Mouse (Mus musculus): ENCODE measurements around the gene A930017K11Rik.

The A930017K11Rik gene

GRCm38 (mm10) chr17:25951803-25952623 is at the start of gene A930017K11Rik:
TSS of gene A930017K11Rik (minus strand) at chr17:25952565.
- DNase-seq (ENCODE audit: low spot score in 2 of 2) = no peak

DNA sequence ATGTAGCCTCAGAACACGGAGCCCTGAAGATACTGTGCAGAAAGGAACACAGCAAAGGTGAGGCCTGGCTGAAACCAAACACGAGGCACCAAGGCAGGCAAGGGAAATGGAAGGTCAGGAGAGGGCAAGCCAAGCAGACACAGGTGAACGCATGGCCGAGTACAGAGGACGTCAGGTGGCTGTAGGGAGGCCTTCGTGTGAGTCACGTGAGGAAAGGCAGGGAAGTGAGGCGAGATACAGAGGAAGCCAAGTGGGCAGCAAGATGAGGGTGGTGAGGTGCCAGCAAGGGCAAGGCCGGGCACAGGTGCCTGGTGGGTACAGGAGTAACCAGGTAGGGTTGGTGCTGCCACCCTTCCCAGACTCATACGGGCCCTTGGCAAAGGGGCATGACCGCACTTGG is 46.1 kb upstream of the A930017K11Rik start:
- no peak for DNase-seq (ENCODE audit: low spot score in 2 of 2)

DNA sequence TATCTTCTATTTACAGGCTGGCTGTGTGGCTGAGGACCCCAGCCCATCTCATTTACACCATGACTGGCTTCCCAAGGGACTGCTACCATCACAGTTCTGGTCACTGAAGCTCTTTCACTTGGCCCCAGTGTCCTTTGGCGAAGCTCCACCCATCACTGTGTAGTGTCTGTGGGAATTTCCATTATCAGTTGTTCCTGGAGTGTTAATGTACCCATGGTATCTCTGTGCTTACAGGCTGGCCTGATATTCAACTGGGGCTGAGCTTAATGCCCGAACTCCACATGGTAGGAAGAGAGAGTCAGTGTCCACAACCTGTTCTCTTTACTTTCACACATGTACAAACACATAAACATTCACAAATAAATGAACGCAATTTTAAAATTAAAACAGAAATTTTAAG is 41.1 kb upstream of the A930017K11Rik start:
- DNase-seq (ENCODE audit: low spot score in 2 of 2) = no peak

DNA sequence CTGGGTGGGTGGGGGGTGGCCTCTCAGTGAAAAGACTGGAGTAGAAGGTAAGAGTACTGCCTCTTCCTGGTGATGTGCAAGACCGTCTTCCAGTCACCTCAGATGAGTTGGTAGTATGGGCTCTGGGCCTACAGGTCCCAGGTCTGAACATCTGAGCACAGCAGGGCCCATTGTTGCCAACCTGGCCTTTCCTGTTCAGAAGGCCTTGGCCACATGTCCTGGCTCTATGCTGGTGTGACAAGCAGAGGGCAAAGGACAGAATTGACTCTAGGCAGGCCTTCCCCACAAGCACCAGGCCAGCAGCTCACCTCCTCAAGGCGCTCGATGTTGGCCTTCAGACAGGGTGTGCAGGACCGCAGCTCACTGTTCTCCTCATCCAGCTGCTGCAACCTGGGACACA is 39.9 kb upstream of the A930017K11Rik start:
- no peak for DNase-seq (ENCODE audit: low spot score in 2 of 2)

- no peak for DNase-seq (ENCODE audit: low spot score in 2 of 2)
These were observed 38.0 kb upstream of the A930017K11Rik start for GRCm38 (mm10) chr17:25990331-25990730.

DNA sequence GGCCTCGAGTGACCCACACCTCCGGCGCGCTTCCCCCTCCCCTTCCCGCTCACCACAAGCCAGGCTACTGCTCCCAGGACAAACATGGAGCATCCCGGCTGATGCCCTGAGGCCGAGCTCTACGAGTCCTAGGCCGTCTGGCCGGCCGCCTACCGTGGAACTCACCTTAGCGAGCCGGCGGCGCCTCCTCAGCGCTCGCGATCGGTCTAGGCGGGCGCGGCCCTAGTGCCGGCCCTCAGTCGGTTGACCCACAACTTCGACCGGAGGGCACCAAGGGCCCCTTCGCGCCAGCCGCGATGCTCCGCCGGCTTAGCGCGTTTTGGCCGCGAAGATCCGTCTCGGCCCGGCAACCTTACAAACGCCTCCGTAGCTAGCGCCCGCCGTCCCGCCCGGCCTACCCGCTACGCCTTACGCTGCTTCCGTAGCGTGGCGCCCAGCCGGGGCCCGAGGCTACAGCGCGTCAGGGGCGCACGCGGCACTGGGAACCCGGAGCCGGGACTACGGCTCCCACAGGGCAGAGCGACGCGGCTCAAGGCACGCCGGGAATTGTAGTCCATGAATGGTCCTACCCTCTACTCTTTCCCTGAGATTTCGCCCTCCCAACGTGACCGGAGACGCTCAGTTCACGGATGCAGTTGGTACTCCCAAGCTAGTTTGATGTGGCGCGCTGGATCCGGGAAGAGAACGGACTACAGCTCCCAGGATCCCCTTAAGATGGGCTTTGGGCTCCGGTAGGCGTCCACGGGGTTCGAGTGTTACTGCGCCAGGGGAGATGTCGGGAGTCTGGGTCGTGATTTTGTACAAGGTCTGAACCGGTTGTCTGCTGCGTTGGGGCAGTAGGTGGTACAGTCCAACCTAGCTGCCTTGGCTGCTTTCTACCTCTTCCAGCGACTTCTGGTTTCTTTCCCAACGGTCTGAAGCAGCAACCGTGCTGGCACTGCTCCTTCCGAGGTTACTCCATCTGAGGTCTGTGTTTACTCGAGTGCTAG is 33.2 kb upstream of the A930017K11Rik start, which contains the start of gene Capn15:
TSS of gene Capn15 (minus strand) at position 491 of the 989 bp plus-strand sequence.
- peak; percentile 95 to 97 for DNase-seq (ENCODE audit: low spot score in 2 of 2)

DNA sequence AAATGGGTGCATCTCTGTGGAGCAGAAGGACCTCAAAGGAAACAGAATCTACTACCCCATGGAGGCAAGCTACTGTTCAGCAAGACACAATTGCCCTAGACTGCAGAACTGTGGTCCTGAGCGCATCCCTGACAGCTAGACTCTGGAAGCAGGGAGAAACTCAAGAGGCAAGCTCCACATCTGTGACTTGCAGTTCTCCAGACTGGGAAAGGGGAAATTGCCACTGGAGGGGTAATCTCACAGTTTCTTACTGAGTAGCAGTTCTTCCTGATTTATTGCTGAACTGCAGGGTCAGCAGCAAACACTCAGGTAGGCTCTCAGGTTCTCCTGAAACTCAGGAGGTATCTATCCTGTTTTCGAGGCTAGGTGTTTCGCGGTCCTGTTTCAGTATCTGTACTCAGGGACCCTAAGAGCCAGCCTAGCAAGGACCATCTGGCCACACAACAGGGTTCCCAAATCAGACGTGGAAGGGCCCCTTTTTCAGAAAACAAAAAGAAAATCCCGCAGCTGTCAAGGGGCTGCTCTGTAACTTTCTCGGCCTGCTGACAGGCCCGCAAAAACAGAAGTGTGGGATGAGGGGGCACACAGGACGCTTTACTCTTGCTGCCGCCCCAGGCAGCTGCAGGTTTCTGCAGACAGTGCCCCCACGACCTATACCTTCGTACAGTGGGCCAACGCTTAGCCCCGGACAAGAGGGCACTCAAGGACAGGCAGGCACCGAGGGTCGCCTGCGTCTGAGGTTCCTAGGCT is 32.4 kb upstream of the A930017K11Rik start:
- DNase-seq (ENCODE audit: low spot score in 2 of 2) = peak in 1 of 2 experiments; percentile 18

DNA sequence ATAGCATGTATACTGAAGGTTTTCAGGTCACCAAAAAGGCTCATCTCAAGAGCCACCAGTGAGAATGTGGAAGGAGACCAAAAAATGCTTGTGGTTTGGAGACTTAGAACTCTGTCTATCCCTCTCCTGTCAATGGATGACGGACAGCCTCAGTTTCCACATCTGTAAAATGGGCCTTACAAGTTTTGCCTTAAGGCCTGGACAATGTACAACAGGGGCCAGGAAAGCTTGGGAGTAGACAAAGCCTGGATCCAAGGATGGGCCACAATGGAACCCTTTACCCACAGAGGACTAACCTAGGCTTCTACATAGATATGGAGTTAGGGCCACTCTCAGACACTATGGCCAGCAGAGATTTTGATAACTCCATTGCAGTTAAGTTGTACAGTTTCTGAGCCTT is 31.7 kb upstream of the A930017K11Rik start:
- DNase-seq (ENCODE audit: low spot score in 2 of 2) = no peak

DNA sequence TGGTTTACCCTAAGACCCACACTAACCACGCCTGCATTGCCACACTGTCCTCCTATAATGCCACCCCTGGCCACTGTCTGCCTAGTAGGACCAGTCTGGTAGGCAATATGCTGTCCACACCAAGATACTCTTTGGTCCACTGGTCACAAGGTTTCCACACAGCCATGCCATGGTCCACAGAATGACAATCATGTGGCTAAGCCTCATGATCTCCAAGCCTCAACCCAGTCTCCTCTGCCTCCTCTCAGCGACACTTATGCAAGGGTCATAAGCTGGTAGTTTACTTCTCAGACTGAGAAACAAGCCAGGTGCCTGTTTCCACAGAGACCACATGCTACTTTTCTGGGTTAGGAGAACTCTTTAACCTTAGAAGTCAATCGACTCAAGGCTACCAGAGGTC is 30.5 kb upstream of the A930017K11Rik start:
- DNase-seq (ENCODE audit: low spot score in 2 of 2) = no peak

- peak; percentile 31 to 43 for DNase-seq (ENCODE audit: low spot score in 2 of 2)
These were observed 28.5 kb upstream of the A930017K11Rik start for GRCm38 (mm10) chr17:25980854-25981253.

DNA sequence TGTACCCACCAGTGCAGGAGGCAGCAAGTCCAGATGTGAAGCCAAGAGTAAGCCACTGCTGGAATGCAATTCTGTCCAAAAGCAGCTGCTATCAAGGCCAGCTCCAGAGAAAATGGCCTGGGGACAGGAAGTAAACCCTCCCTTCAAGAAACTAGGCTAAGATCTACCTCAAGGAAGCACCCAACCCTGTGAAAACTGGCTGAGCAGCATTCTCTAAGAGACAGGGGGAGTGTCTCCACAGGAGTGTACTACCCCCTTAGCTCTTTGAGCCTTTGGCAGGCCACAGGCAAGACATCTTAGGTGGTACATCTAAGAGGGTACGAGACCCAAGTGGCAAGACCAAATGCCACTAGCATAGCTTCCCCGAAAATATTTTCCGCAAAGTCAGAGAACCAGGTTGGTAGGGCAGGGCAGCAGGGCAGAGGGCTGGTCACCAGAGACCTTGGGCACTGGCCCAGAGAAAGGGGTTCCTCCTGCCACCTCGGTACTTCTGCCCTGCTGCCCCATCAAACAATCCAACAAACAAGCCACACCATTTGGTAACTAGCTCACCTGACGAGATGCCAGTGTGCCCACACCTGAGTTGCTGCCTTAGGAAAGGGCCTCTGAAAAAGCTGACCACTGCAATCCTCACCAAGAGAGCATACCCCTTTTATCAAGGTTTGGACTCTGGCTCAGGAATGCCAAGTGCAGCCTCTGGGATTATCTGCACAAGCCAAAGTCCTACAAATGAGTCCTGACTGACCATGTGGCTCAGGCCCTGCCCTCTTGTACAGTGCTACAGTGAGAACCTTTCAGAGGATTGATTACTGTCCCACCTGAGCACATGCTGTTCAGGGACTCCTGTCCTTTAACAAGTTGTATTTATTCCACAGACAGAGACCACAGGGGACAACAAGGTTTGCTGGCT is 27.7 kb upstream of the A930017K11Rik start:
- no peak for DNase-seq (ENCODE audit: low spot score in 2 of 2)

DNA sequence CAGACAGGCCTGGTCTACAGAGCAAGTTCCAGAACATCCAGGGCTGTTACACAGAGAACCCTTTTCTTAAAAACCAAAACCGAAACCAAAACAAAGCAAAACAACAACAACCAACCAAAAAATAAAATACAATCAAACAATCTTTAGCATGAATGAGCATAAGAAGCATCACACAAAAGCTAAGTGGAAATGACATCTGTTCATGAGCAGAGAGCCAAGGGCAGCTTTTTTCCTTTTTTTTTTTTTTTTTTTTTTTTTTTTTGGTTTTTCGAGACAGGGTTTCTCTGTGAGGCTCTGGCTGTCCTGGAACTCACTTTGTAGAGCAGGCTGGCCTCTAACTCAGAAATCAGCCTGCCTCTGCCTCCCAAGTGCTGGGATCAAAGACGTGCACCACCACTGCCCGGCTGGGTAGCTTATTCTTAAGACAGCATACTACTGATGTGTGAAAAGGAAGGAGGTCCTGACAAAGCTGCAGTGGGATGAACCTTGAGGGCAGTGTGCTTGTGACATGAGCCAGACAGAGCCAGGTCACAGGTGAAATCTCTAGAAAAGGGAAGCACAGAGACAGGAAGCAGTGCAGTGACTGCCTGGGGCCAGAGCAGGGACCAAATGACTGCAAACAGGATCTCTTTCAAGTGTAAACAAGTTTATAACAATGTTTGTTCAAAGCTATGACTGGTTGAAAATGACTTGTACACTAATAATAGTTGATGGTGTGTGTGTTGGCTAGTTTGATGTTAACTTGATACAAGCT is 18.8 kb upstream of the A930017K11Rik start:
- no peak for DNase-seq (ENCODE audit: low spot score in 2 of 2)

DNA sequence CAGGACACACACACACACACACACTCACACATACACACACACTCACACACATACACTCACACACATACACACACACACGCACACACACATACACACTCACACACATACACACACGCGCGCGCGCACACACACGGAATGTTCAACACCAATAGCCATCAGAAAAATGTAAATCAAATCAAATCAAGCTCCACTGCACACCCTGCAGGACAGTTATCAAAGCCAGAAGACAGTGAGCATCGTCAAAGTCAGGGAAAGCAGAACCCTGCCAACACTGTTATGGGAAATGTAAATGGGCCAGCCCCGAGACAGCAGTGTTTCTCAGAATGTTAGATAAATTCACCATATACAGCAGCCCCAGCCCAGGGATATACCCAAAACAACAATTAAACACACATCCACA is 18.1 kb upstream of the A930017K11Rik start:
- no peak for DNase-seq (ENCODE audit: low spot score in 2 of 2)

DNA sequence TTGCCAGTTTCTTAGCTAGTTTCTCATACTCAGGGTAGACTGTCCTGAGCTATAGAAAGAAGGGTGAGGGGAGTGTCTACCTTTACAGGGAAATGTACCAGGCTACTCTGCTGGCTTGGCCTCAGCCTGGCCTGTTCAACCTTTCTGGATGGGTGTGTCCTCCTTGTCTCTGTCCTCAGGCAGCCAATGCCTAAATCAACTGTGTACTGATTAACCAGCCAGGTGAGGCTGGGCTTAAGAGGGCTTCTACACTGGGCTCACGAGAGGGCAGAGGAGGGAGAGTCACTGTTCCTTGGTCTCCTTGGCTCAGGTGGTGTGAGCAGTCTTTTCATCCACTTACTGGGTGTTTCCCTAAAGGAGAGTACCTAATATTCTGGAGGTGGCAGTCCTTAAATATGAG is 15.8 kb upstream of the A930017K11Rik start:
- no peak for DNase-seq (ENCODE audit: low spot score in 2 of 2)

GRCm38 (mm10) chr17:25967652-25968051 is 15.3 kb upstream of the A930017K11Rik start:
- no peak for DNase-seq (ENCODE audit: low spot score in 2 of 2)

DNA sequence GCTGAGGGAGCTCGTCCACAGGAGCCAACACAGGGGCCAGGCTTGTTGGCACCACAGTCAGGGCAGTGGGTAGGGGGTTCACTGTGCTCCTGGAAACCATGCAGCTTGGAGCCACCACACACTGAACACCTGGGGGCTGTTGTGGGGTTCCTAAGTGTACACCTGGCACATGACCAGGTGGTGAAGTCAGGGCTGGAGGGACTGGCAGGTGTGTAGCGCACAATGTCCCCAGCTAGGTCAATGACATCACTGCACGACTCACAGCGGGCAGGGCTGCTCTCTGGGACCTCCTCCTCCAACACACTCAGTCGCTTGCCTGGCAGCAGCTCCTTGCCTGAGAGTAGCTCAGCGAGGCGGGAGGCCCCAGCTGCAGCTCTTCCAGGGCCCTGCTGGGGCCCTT is 11.9 kb upstream of the A930017K11Rik start:
- DNase-seq (ENCODE audit: low spot score in 2 of 2) = no peak

GRCm38 (mm10) chr17:25962413-25962905 is 10.1 kb upstream of the A930017K11Rik start:
- DNase-seq (ENCODE audit: low spot score in 2 of 2) = no peak

DNA sequence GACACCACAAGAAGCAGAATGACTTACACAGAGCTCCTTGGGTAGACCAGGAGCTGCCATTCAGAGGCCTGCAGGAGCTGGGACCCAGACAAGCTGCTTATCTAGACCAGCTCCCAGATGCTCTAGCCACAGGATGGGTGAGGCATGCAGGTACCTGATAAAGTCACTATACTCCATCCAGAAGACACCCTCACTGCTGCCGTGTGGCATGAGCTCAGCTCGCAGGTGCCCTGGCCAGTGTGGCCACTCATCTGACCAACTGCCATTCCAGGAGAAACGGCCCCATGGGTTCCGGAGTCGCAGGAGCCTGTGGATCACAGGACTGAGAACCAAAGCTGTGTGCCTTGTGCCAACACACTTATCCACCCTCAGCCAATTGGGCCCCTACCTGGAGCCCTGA is 9.2 kb upstream of the A930017K11Rik start:
- DNase-seq (ENCODE audit: low spot score in 2 of 2) = no peak

DNA sequence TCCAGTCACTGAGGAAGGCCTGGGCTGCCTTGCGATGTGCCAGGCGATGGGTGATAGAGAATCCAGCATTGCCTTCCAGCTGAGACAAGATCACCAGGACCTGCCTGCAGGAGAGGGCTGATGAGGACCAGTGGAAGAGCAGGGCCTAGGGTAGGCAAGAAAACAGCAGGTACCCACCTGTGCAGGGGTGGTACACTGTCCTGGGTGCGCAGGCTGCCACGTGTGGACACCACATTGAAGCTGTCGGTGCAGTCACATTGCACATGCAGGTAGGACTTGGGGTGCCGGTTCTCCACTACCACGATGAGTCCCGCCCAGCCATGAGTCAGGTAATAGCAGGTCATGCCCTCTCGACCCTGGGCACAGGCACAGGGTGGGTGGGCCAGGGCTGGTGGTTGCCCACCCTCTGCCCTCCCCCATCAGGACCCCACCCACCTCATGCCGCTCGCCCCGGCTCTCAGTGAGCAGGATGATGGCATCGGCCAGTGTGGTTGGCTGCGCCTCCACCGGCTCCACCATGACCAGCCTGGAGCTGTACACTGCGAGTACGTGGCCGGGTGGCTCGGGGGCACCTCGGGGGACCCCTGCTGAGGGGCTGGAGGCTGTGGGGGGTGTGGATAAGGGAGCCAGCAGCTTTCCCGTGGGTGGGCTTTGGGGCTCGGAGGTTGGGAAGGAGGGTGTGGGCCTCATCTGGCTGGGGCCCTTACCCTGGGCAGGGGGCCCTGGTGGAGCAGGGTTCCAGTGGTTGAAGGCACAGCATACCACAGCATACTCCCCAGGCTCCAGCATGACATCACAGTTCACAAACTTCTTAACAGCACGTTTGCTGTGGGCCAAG is 7.5 kb upstream of the A930017K11Rik start:
- no peak for DNase-seq (ENCODE audit: low spot score in 2 of 2)
